Mouse (Mus musculus): ENCODE measurements around the gene Zfp94. TPM values are rescaled to one million over a fixed set of nuclear protein-coding genes. Genes with fewer than 3 reads are reported as not detected.

The Zfp94 gene
- polyA plus RNA-seq, 1 experiment from 2014 or later: 8.8 TPM

- no peak for TF ChIP-seq CTCF (IDR thresholded peaks at IDR 0.05)
- ATAC-seq (no peak), DNase-seq (ENCODE audit: low read depth, low spot score) (no peak)
- ChIA-PET CTCF (no interaction called here), POLR2A (no interaction called here)
- H3K27me3 ChIP-seq: no peaks in the 10 kb centered on the region
- in situ Hi-C loops (cut with MboI; ENCODE audit: low pct_unique_long_range_greater_than_20kb): no loop called here
Observed at GRCm38 (mm10) chr7:24295376-24295775, 21.1 kb downstream of the Zfp94 start.

GRCm38 (mm10) chr7:24294763-24295162 is 21.7 kb downstream of the Zfp94 start:
- no peak for TF ChIP-seq CTCF (IDR thresholded peaks at IDR 0.05)
- CTCF ChIA-PET: no interaction called here
- no peak for ATAC-seq
- no peak for DNase-seq (ENCODE audit: low read depth, low spot score)
- POLR2A ChIA-PET: no interaction called here
- no peaks in the 10 kb centered on the region for H3K27me3 ChIP-seq
- in situ Hi-C loops (cut with MboI; ENCODE audit: low pct_unique_long_range_greater_than_20kb): no loop called here

GRCm38 (mm10) chr7:24293061-24293851 is 23.2 kb downstream of the Zfp94 start:
- ATAC-seq (no peak), DNase-seq (ENCODE audit: low read depth, low spot score) (no peak)
- in situ Hi-C loops (cut with MboI; ENCODE audit: low pct_unique_long_range_greater_than_20kb): no loop called here
- ChIA-PET CTCF (no interaction called here), POLR2A (no interaction called here)
- no peaks in the 10 kb centered on the region for H3K27me3 ChIP-seq
- TF ChIP-seq CTCF (IDR thresholded peaks at IDR 0.05): no peak

- no peak for ATAC-seq
- no peak for TF ChIP-seq CTCF (IDR thresholded peaks at IDR 0.05)
- no peak for DNase-seq (ENCODE audit: low read depth, low spot score)
- in situ Hi-C loops (cut with MboI; ENCODE audit: low pct_unique_long_range_greater_than_20kb): no loop called here
- H3K27me3 ChIP-seq: no peaks in the 10 kb centered on the region
- CTCF ChIA-PET: no interaction called here
- POLR2A ChIA-PET: no interaction called here
Observed at GRCm38 (mm10) chr7:24291387-24292090, 24.9 kb downstream of the Zfp94 start.

- TF ChIP-seq CTCF (IDR thresholded peaks at IDR 0.05): no peak
- in situ Hi-C loops (cut with MboI; ENCODE audit: low pct_unique_long_range_greater_than_20kb): no loop called here
- H3K27me3 ChIP-seq: no peaks in the 10 kb centered on the region
- POLR2A ChIA-PET: no interaction called here
- no peak for ATAC-seq
- DNase-seq (ENCODE audit: low read depth, low spot score): no peak
- CTCF ChIA-PET: interaction anchor here (0.8 kb wide), 1 partner anchor 10 kb away, joined by 3 read pairs; no protein-coding TSS in a partner anchor
Observed at GRCm38 (mm10) chr7:24290106-24290693, 26.3 kb downstream of the Zfp94 start.

- no peak for TF ChIP-seq CTCF (IDR thresholded peaks at IDR 0.05)
- no peak for ATAC-seq
- ChIA-PET POLR2A (no interaction called here), CTCF (interaction anchor here (0.8 kb wide), 1 partner anchor 135 kb away, joined by 4 read pairs; no protein-coding TSS in a partner anchor)
- H3K27me3 ChIP-seq: no peaks in the 10 kb centered on the region
- DNase-seq (ENCODE audit: low read depth, low spot score): no peak
- in situ Hi-C loops (cut with MboI; ENCODE audit: low pct_unique_long_range_greater_than_20kb): loop anchor here (5.0 kb wide), 2 partner anchors 136 to 321 kb away; no protein-coding TSS in a partner anchor
Observed at GRCm38 (mm10) chr7:24288512-24288911, 28.0 kb downstream of the Zfp94 start.

- in situ Hi-C loops (cut with MboI; ENCODE audit: low pct_unique_long_range_greater_than_20kb): loop anchor here (5.0 kb wide), 2 partner anchors 135 to 320 kb away; no protein-coding TSS in a partner anchor
- ATAC-seq: no peak
- CTCF ChIA-PET: interaction anchor here (0.7 to 1.2 kb wide), 6 partner anchors 10 to 135 kb away, joined by 3 to 5 read pairs (median 4); partner anchors contain the start of gene Zfp108
- H3K27me3 ChIP-seq: no peaks in the 10 kb centered on the region
- POLR2A ChIA-PET: interaction anchor here (1.5 kb wide), 1 partner anchor 17 kb away, joined by 4 read pairs; the partner anchor contains the start of gene Zfp93
- TF ChIP-seq CTCF (IDR thresholded peaks at IDR 0.05): peak; percentile 63
- no peak for DNase-seq (ENCODE audit: low read depth, low spot score)
Observed at GRCm38 (mm10) chr7:24287670-24288069, 28.8 kb downstream of the Zfp94 start.

GRCm38 (mm10) chr7:24286916-24287315 is 29.6 kb downstream of the Zfp94 start:
- TF ChIP-seq CTCF (IDR thresholded peaks at IDR 0.05): no peak
- ChIA-PET POLR2A (interaction anchor here (1.5 kb wide), 1 partner anchor 17 kb away, joined by 4 read pairs; the partner anchor contains the start of gene Zfp93), CTCF (interaction anchor here (0.8 to 1.2 kb wide), 4 partner anchors 11 to 22 kb away, joined by 3 to 4 read pairs (median 3); no protein-coding TSS in a partner anchor)
- in situ Hi-C loops (cut with MboI; ENCODE audit: low pct_unique_long_range_greater_than_20kb): loop anchor here (5.0 kb wide), 2 partner anchors 135 to 320 kb away; no protein-coding TSS in a partner anchor
- H3K27me3 ChIP-seq: no peaks in the 10 kb centered on the region
- no peak for ATAC-seq
- DNase-seq (ENCODE audit: low read depth, low spot score): no peak

- ChIA-PET CTCF (interaction anchor here (0.8 to 0.9 kb wide), 2 partner anchors 12 to 21 kb away, joined by 3 read pairs; no protein-coding TSS in a partner anchor), POLR2A (no interaction called here)
- ATAC-seq (no peak), DNase-seq (ENCODE audit: low read depth, low spot score) (no peak)
- H3K27me3 ChIP-seq: no peaks in the 10 kb centered on the region
- in situ Hi-C loops (cut with MboI; ENCODE audit: low pct_unique_long_range_greater_than_20kb): loop anchor here (5.0 kb wide), 2 partner anchors 134 to 319 kb away; no protein-coding TSS in a partner anchor
- TF ChIP-seq CTCF (IDR thresholded peaks at IDR 0.05): peak; percentile 48
Observed at GRCm38 (mm10) chr7:24286090-24286489, 30.4 kb downstream of the Zfp94 start.

GRCm38 (mm10) chr7:24280858-24281145 is 35.7 kb downstream of the Zfp94 start:
- no peak for DNase-seq (ENCODE audit: low read depth, low spot score)
- in situ Hi-C loops (cut with MboI; ENCODE audit: low pct_unique_long_range_greater_than_20kb): no loop called here
- ChIA-PET CTCF (interaction anchor here (1.1 kb wide), 1 partner anchor 15 kb away, joined by 4 read pairs; no protein-coding TSS in a partner anchor), POLR2A (interaction anchor here (1.1 kb wide), 1 partner anchor 11 kb away, joined by 3 read pairs; no protein-coding TSS in a partner anchor)
- no peaks in the 10 kb centered on the region for H3K27me3 ChIP-seq
- no peak for TF ChIP-seq CTCF (IDR thresholded peaks at IDR 0.05)
- no peak for ATAC-seq
